Mouse (Mus musculus) forebrain, embryonic 16.5 days (tissue): ENCODE results near the gene Lman1l. TPM values are rescaled to one million over a fixed set of nuclear protein-coding genes. Genes with fewer than 3 reads are reported as not detected.

ENCODE experiments used
- ATAC-seq: fragments of 200-750 bp; cut with Nextera tagmentation; 2 replicates; pipeline ENCODE4 v1.8.0; 2017; ENCODE audit warnings: mild to moderate bottlenecking, moderate library complexity
- H3K27ac ChIP-seq: fragments of 300-500 bp; sonication (generic); 2 replicates; pipeline ENCODE4 v1.5.1; 2014; ENCODE audit warnings: low read length, control low read depth
- H3K27me3 ChIP-seq: fragments of 300-500 bp; sonication (generic); replicated peaks from 2 replicates; pipeline ENCODE4 v1.6.1; 2014; ENCODE audit warnings: low read length; ENCODE audit not compliant: control insufficient read depth, insufficient read depth
- H3K36me3 ChIP-seq: fragments of 300-500 bp; sonication (generic); 2 replicates; pipeline ENCODE4 v1.6.1; 2014; ENCODE audit not compliant: control insufficient read depth, insufficient read depth
- H3K4me1 ChIP-seq: fragments of 300-500 bp; sonication (generic); replicated peaks from 2 replicates; pipeline ENCODE4 v1.6.1; 2014; ENCODE audit warnings: low read length; ENCODE audit not compliant: control insufficient read depth, insufficient read depth
- H3K4me2 ChIP-seq: fragments of 300-500 bp; sonication (generic); 2 replicates; pipeline ENCODE4 v1.6.1; 2014; ENCODE audit warnings: mild to moderate bottlenecking, low read length, control low read depth
- H3K4me3 ChIP-seq: fragments of 300-500 bp; sonication (generic); replicated peaks from 2 replicates; pipeline ENCODE4 v1.5.1; 2014; ENCODE audit warnings: mild to moderate bottlenecking, low read length, control low read depth
- H3K9ac ChIP-seq: fragments of 300-500 bp; sonication (generic); replicated peaks from 2 replicates; pipeline ENCODE4 v1.6.1; 2014; ENCODE audit warnings: low read depth, low read length, control low read depth
- H3K9me3 ChIP-seq: fragments of 300-500 bp; sonication (generic); 2 replicates; pipeline ENCODE4 v1.6.1; 2016; ENCODE audit warnings: low read length; ENCODE audit not compliant: control insufficient read depth
- WGBS: fragments of 180-500 bp; shearing (Covaris S2); extraction: QIAGEN DNeasy Blood & Tissue Kit; methylation state at CpG from one replicate; pipeline ENCODE4 v1.1.7; 2014; 5-methylcytosine and 5-hydroxymethylcytosine counted together
- polyA plus RNA-seq: library from polyadenylated mRNA; unstranded; fragments of >200 nt; fragmentation: Nextera tagmentation; extraction: Ambion mirVana; gene quantifications from 2 replicates; pipeline ENCODE4 v1.2.1, GENCODE M21; 2015

The Lman1l gene
- not detected in 2 replicates for polyA plus RNA-seq

- H3K4me2 ChIP-seq, result no peak within 1 kb of the TSS
- no peaks in the 10 kb centered on the region for H3K9me3 ChIP-seq
- no peaks in the 10 kb centered on the region; the same call in 1 of the 2 replicates for H3K36me3 ChIP-seq
- no peak within 1 kb of the TSS for H3K27ac ChIP-seq
- H3K27me3 ChIP-seq, result no peaks in the 10 kb centered on the region
- 95% methylated on average over 5 of the region's 5 CpGs for WGBS
- ATAC-seq, result no peak
- no peak within 1 kb of the TSS for H3K4me3 ChIP-seq
- H3K9ac ChIP-seq, result no peak within 1 kb of the TSS
- no peaks in the 10 kb centered on the region for H3K4me1 ChIP-seq
These were observed at the start of gene Lman1l for GRCm38 (mm10) chr9:57620674-57621073. Gene Lman1l, minus strand, starts transcription at chr9:57620774.

GRCm38 (mm10) chr9:57669566-57669965 is 49.0 kb upstream of the Lman1l start:
- Histone ChIP-seq H3K36me3 (no peaks in the 10 kb centered on the region), H3K4me3 (no peak overlapping the region), H3K27ac (no peak overlapping the region), H3K4me1 (no peaks in the 10 kb centered on the region), H3K9me3 (no peaks in the 10 kb centered on the region), H3K4me2 (no peak overlapping the region), H3K9ac (no peak overlapping the region), H3K27me3 (no peaks in the 10 kb centered on the region)
- 77% methylated on average over 3 of the region's 3 CpGs for WGBS
- ATAC-seq, result no peak

- 35% methylated on average over 1 of the region's 1 CpGs for WGBS
- Histone ChIP-seq H3K27me3 (no peaks in the 10 kb centered on the region), H3K9me3 (no peaks in the 10 kb centered on the region), H3K4me1 (no peaks in the 10 kb centered on the region), H3K9ac (no peak overlapping the region), H3K4me2 (no peak overlapping the region), H3K27ac (no peak overlapping the region), H3K4me3 (no peak overlapping the region), H3K36me3 (no peaks in the 10 kb centered on the region)
- ATAC-seq, result no peak
These were observed 47.7 kb upstream of the Lman1l start for GRCm38 (mm10) chr9:57668277-57668676.

- ATAC-seq, result no peak
- Histone ChIP-seq H3K4me3 (no peak overlapping the region), H3K9me3 (no peaks in the 10 kb centered on the region), H3K36me3 (no peaks in the 10 kb centered on the region), H3K27ac (no peak overlapping the region), H3K4me2 (no peak overlapping the region), H3K4me1 (no peaks in the 10 kb centered on the region), H3K27me3 (no peaks in the 10 kb centered on the region), H3K9ac (no peak overlapping the region)
- WGBS, result 62% methylated on average over 11 of the region's 11 CpGs
These were observed 47.2 kb upstream of the Lman1l start for GRCm38 (mm10) chr9:57667817-57668216.

GRCm38 (mm10) chr9:57667136-57667535 is 46.6 kb upstream of the Lman1l start:
- H3K4me2 ChIP-seq, result no peak overlapping the region
- ATAC-seq, result no peak
- H3K4me1 ChIP-seq, result no peaks in the 10 kb centered on the region
- no peaks in the 10 kb centered on the region for H3K36me3 ChIP-seq
- H3K4me3 ChIP-seq, result no peak overlapping the region
- WGBS, result 80% methylated on average over 3 of the region's 3 CpGs
- H3K27ac ChIP-seq, result no peak overlapping the region
- H3K9me3 ChIP-seq, result no peaks in the 10 kb centered on the region
- no peaks in the 10 kb centered on the region for H3K27me3 ChIP-seq
- H3K9ac ChIP-seq, result no peak overlapping the region

GRCm38 (mm10) chr9:57666536-57666935 is 46.0 kb upstream of the Lman1l start:
- no peak overlapping the region for H3K4me3 ChIP-seq
- 85% methylated on average over 8 of the region's 8 CpGs for WGBS
- H3K9ac ChIP-seq, result no peak overlapping the region
- no peaks in the 10 kb centered on the region for H3K4me1 ChIP-seq
- H3K27ac ChIP-seq, result no peak overlapping the region
- H3K27me3 ChIP-seq, result no peaks in the 10 kb centered on the region
- no peaks in the 10 kb centered on the region for H3K9me3 ChIP-seq
- no peak for ATAC-seq
- no peaks in the 10 kb centered on the region for H3K36me3 ChIP-seq
- no peak overlapping the region for H3K4me2 ChIP-seq

- no peaks in the 10 kb centered on the region for H3K27me3 ChIP-seq
- no peaks in the 10 kb centered on the region for H3K9me3 ChIP-seq
- H3K27ac ChIP-seq, result no peak overlapping the region
- no peaks in the 10 kb centered on the region for H3K36me3 ChIP-seq
- no peak for ATAC-seq
- H3K9ac ChIP-seq, result no peak overlapping the region
- H3K4me1 ChIP-seq, result no peaks in the 10 kb centered on the region
- 69% methylated on average over 7 of the region's 7 CpGs for WGBS
- H3K4me3 ChIP-seq, result no peak overlapping the region
- no peak overlapping the region for H3K4me2 ChIP-seq
These were observed 44.0 kb upstream of the Lman1l start for GRCm38 (mm10) chr9:57664616-57665015.

GRCm38 (mm10) chr9:57661552-57661951 is 41.0 kb upstream of the Lman1l start:
- 50% methylated on average over 3 of the region's 3 CpGs for WGBS
- no peak overlapping the region for H3K4me3 ChIP-seq
- H3K27me3 ChIP-seq, result no peaks in the 10 kb centered on the region
- no peaks in the 10 kb centered on the region for H3K9me3 ChIP-seq
- no peak for ATAC-seq
- H3K27ac ChIP-seq, result no peak overlapping the region
- H3K9ac ChIP-seq, result no peak overlapping the region
- no peak overlapping the region for H3K4me2 ChIP-seq
- H3K4me1 ChIP-seq, result no peaks in the 10 kb centered on the region
- no peaks in the 10 kb centered on the region for H3K36me3 ChIP-seq

- no peak overlapping the region for H3K4me3 ChIP-seq
- H3K9me3 ChIP-seq, result no peaks in the 10 kb centered on the region
- ATAC-seq, result no peak
- no peaks in the 10 kb centered on the region for H3K36me3 ChIP-seq
- no peaks in the 10 kb centered on the region for H3K27me3 ChIP-seq
- no peak overlapping the region for H3K4me2 ChIP-seq
- peaks cover 4% of the 10 kb centered on the region for H3K4me1 ChIP-seq
- no peak overlapping the region for H3K27ac ChIP-seq
- H3K9ac ChIP-seq, result no peak overlapping the region
- 91% methylated on average over 6 of the region's 6 CpGs for whole genome bisulfite sequencing
These were observed 39.9 kb upstream of the Lman1l start for GRCm38 (mm10) chr9:57660501-57660900.

- H3K9me3 ChIP-seq, result no peaks in the 10 kb centered on the region
- WGBS, result 27% methylated on average over 4 of the region's 4 CpGs
- H3K27me3 ChIP-seq, result no peaks in the 10 kb centered on the region
- no peaks in the 10 kb centered on the region for H3K36me3 ChIP-seq
- H3K9ac ChIP-seq, result no peak overlapping the region
- no peak overlapping the region for H3K27ac ChIP-seq
- peak; percentile 74 for ATAC-seq
- no peak overlapping the region for H3K4me2 ChIP-seq
- H3K4me1 ChIP-seq, result peaks cover 4% of the 10 kb centered on the region
- H3K4me3 ChIP-seq, result no peak overlapping the region
These were observed 39.2 kb upstream of the Lman1l start for GRCm38 (mm10) chr9:57659774-57660173.
